Mouse (Mus musculus) small intestine, adult 2 months (tissue): ENCODE measurements around the gene Dnajc21. TPM values are rescaled to one million over a fixed set of nuclear protein-coding genes. Genes with fewer than 3 reads are reported as not detected.

ENCODE experiments used
- H3K27ac ChIP-seq: fragments of 200-500 bp; 2 replicates; pipeline ENCODE4 v1.5.1; 2012; ENCODE audit warnings: low read depth, low read length, control low read depth, inconsistent platforms; ENCODE audit not compliant: insufficient read depth
- H3K27me3 ChIP-seq: fragments of 200-500 bp; 2 replicates; pipeline ENCODE4 v1.6.1; 2012; ENCODE audit warnings: mild to moderate bottlenecking, moderate library complexity, low read length, inconsistent platforms; ENCODE audit not compliant: control insufficient read depth, insufficient read depth
- H3K36me3 ChIP-seq: fragments of 200-500 bp; 2 replicates; pipeline ENCODE4 v1.6.1; 2012; ENCODE audit warnings: mild to moderate bottlenecking, low read length, control low read depth, inconsistent platforms; ENCODE audit not compliant: control insufficient read depth, insufficient read depth
- H3K4me1 ChIP-seq: fragments of 200-500 bp; 2 replicates; pipeline ENCODE4 v1.6.1; 2012; ENCODE audit warnings: low read length, inconsistent platforms, mixed read lengths; ENCODE audit not compliant: control insufficient read depth, insufficient read depth, insufficient read length
- H3K4me3 ChIP-seq: fragments of 200-500 bp; 2 replicates; pipeline ENCODE4 v1.5.1; 2012; ENCODE audit warnings: low read depth, mild to moderate bottlenecking, control low read depth, inconsistent platforms, low read length, moderate library complexity
- CTCF ChIP-seq: fragments of 200-500 bp; IDR thresholded peaks from 2 replicates; pipeline ENCODE4 v1.5.1; 2012; ENCODE audit warnings: low read depth, mild to moderate bottlenecking, control low read depth, inconsistent platforms, low read length, moderate library complexity, mixed read lengths; ENCODE audit not compliant: insufficient replicate concordance, insufficient read length; ENCODE audit errors: extremely low read depth
- POLR2A ChIP-seq: fragments of 200-500 bp; IDR thresholded peaks from 2 replicates; pipeline ENCODE4 v1.6.1; 2012; ENCODE audit warnings: low read depth, mild to moderate bottlenecking, control low read depth, inconsistent platforms, low read length, moderate library complexity
- WGBS: fragments of 180-500 bp; shearing (Covaris S2); methylation state at CpG from one replicate; pipeline ENCODE4 v1.1.7; 2018; 5-methylcytosine and 5-hydroxymethylcytosine counted together
- polyA plus RNA-seq: library from polyadenylated mRNA; depleted of rRNA; stranded (reverse); fragments of >200 nt; gene quantifications from 2 replicates; pipeline ENCODE4 v1.2.3, GENCODE M21; 2012

Gene Dnajc21
- polyA plus RNA-seq, 1 experiment = 0.77 TPM

GRCm38 (mm10) chr15:10436893-10437292 is 33.4 kb downstream of the Dnajc21 start:
- 65% methylated on average over 1 of the region's 1 CpGs for WGBS

GRCm38 (mm10) chr15:10426545-10427266 is 43.6 kb downstream of the Dnajc21 start:
- 91% methylated on average over 13 of the region's 13 CpGs for WGBS
- no peaks in the 10 kb centered on the region for H3K36me3 ChIP-seq

More at GRCm38 (mm10) chr15:10436893-10437292, 33.4 kb downstream of the Dnajc21 start:
- Histone ChIP-seq H3K27me3 (no peaks in the 10 kb centered on the region), H3K36me3 (peaks cover 3% of the 10 kb centered on the region; the same call in 1 of the 2 replicates), H3K27ac (no peak overlapping the region), H3K4me3 (no peak overlapping the region), H3K4me1 (no peaks in the 10 kb centered on the region)
- TF ChIP-seq CTCF = no peak
- TF ChIP-seq POLR2A = no peak

DNA sequence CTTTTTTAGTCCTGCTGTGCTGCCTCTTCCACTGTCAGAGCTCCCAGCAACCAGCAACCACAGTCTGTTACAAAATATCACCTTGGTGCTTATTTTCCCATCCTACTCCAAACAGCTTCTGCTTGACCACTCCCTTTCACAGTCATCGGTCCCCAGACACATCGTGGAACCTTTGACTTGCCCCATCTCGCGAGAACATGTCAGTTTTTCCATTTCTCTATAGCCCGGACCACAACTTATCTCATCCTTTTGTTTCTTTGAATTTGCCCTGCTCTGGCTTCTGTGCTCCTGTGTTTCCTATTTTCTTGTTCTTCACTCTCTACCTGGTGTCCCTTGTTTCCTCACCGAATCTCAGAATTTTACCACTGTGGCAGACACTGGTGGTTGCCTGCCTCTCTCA is 44.2 kb downstream of the Dnajc21 start:
- H3K4me1 ChIP-seq = no peaks in the 10 kb centered on the region; the same call in 1 of the 2 replicates
- TF ChIP-seq POLR2A (no peak), CTCF (no peak)
- 95% methylated on average over 6 of the region's 6 CpGs for WGBS
- no peaks in the 10 kb centered on the region for H3K36me3 ChIP-seq
- H3K27ac ChIP-seq = no peak overlapping the region
- no peak overlapping the region for H3K4me3 ChIP-seq
- no peaks in the 10 kb centered on the region for H3K27me3 ChIP-seq

More at GRCm38 (mm10) chr15:10426545-10427266, 43.6 kb downstream of the Dnajc21 start:
- H3K4me1 ChIP-seq = no peaks in the 10 kb centered on the region; the same call in 1 of the 2 replicates
- H3K27ac ChIP-seq = no peak overlapping the region
- H3K4me3 ChIP-seq = no peak overlapping the region
- no peaks in the 10 kb centered on the region for H3K27me3 ChIP-seq
- TF ChIP-seq POLR2A = no peak
- TF ChIP-seq CTCF = no peak

DNA sequence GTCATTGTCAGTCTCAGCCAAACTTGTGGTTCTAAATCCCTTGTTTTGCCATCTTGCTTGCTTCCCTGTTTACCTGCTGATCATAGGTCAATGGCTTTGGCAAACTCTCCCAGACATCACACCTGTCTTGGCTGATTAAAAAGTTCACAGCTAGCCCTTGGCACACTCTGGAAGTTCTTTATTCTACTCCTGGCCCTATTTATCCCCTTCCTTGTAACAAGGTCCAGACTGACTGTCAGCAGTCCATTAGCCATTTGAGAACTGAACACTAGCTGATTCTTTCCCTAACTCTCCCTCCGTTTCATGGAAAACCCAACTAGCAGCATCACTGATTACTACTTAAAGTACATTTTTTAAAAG is 48.6 kb downstream of the Dnajc21 start:
- 36% methylated on average over 1 of the region's 1 CpGs for WGBS
- no peaks in the 10 kb centered on the region; the same call in 1 of the 2 replicates for H3K4me1 ChIP-seq

DNA sequence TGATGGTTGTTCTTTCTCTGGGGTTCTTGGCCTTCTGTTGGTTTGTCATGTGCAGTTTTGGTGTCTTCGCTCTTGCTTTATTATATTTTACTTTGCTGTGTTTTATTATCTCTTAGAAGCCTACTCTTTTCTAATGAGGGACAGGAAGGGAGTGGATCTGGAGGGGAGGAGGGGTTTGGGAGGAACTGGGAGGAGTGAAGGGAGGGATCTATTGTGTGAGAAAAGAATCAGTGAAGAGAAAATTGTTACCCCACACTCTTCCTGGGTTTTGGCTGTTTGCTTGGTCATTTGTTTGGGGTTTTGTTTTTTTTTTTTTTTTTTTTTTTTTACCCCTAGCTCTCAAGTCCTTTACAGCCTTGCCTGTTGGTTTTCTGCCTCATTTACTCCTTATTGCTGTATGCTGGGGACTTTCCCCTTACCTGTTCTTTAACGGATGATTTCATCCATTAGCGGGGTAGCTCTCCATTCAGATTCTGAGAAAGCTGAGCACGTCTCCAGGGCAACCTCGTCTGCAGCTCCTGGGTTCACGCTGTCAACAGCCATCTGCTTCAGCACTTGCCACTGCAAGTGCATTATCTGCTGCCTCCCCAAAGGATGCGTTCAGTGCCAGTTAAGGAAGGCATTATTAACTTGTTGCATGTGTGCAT is 49.1 kb downstream of the Dnajc21 start:
- TF ChIP-seq POLR2A (no peak), CTCF (no peak)
- no peaks in the 10 kb centered on the region for H3K27me3 ChIP-seq
- no peaks in the 10 kb centered on the region for H3K36me3 ChIP-seq
- H3K27ac ChIP-seq = no peak overlapping the region
- H3K4me3 ChIP-seq = no peak overlapping the region
- WGBS = 33% methylated on average over 7 of the region's 7 CpGs
- no peaks in the 10 kb centered on the region; the same call in 1 of the 2 replicates for H3K4me1 ChIP-seq

More for the DNA sequence above, 48.6 kb downstream of the Dnajc21 start:
- H3K36me3 ChIP-seq = no peaks in the 10 kb centered on the region
- no peaks in the 10 kb centered on the region for H3K27me3 ChIP-seq
- no peak for TF ChIP-seq POLR2A
- no peak for TF ChIP-seq CTCF
- H3K4me3 ChIP-seq = no peak overlapping the region
- no peak overlapping the region for H3K27ac ChIP-seq

- TF ChIP-seq POLR2A = no peak
- no peak for TF ChIP-seq CTCF
- no peaks in the 10 kb centered on the region for H3K36me3 ChIP-seq
- H3K27ac ChIP-seq = no peak overlapping the region
- no peaks in the 10 kb centered on the region for H3K4me1 ChIP-seq
- no peaks in the 10 kb centered on the region for H3K27me3 ChIP-seq
- H3K4me3 ChIP-seq = no peak overlapping the region
- WGBS = 85% methylated on average over 6 of the region's 6 CpGs
Observed at GRCm38 (mm10) chr15:10413656-10414055, 56.7 kb downstream of the Dnajc21 start.

DNA sequence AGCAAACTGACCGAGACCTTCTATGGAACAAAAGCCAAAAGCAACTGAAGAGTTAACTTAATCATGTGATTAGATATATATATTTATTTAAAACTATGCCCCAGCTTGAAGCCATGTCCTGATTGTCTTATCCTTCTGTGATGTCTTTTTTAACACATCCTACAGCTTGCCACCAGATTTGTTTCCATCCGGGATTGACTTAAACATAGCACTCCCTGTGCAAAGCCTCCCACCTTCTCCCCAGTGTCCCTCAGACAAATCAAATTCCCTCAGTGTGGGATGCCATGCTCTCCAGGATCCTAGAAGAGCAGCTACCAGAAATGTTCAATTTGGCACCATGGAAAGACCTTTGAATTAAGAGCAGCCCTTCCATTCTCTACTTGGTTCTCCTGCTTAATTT is 59.4 kb downstream of the Dnajc21 start:
- TF ChIP-seq POLR2A = no peak
- TF ChIP-seq CTCF = no peak
- Histone ChIP-seq H3K4me3 (no peak overlapping the region), H3K27ac (no peak overlapping the region), H3K4me1 (no peaks in the 10 kb centered on the region), H3K27me3 (no peaks in the 10 kb centered on the region), H3K36me3 (no peaks in the 10 kb centered on the region)
- WGBS = 87% methylated on average over 2 of the region's 2 CpGs
